Mouse (Mus musculus): ENCODE measurements around the gene M1ap. TPM values are rescaled to one million over a fixed set of nuclear protein-coding genes. Genes with fewer than 3 reads are reported as not detected.

The M1ap gene
- polyA plus RNA-seq, 1 experiment from 2014 or later = 0.22 TPM

DNA sequence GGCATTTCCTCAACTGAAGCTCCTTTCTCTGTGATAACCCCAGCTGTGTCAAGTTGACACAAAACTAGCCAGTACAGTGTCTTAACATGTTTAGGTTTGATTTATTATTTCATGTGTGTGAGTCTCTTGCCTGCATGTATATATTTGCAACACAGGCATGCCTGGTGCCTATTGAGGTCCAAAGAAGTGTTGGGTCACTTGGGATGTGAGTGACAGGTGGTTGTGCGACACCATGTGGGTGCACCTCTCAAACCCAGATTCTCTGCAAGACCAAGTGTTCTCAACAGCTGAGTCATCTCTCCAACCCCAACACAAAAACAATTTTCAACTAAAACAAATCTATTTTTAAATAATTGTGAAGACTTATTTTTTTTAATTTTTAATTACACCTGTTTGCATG is 56.4 kb downstream of the M1ap start:
- WGBS = 91% methylated on average over 1 of the region's 1 CpGs
- H3K9me3 ChIP-seq = no peaks in the 10 kb centered on the region
- no peaks in the 10 kb centered on the region for H3K36me3 ChIP-seq
- no peak overlapping the region for H3K27ac ChIP-seq
- H3K4me3 ChIP-seq = no peak overlapping the region
- H3K4me1 ChIP-seq (replicated peaks) = peaks cover 5% of the 10 kb centered on the region
- DNase-seq (ENCODE audit: low spot score) = no peak
- H3K27me3 ChIP-seq (ENCODE audit: insufficient read depth, poor library complexity, severe bottlenecking) = peaks cover 2% of the 10 kb centered on the region

DNA sequence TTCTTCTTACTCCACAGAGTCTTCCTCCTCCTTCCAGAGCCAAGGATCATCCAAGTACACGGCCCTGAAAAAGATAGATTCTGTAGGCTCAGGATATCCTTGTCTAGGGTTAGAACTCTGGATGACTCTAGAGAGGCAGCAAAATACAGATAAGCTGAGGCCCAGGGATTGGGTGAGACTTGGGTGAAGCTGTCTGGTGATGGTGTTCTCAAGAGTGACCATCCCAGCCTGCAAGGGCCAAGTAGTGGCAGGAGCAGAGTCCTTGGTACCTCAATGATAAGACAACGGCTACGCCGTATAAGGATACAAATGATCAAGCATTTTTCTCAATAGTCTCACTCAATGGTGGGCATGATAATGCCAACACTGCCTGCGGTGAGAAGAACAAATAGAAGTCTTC is 57.1 kb downstream of the M1ap start:
- WGBS = 87% methylated on average over 5 of the region's 5 CpGs
- Histone ChIP-seq H3K36me3 (no peaks in the 10 kb centered on the region), H3K4me1 (replicated peaks) (peaks cover 5% of the 10 kb centered on the region), H3K4me3 (no peak overlapping the region), H3K27me3 (ENCODE audit: insufficient read depth, poor library complexity, severe bottlenecking) (no peaks in the 10 kb centered on the region), H3K9me3 (no peaks in the 10 kb centered on the region), H3K27ac (no peak overlapping the region)
- DNase-seq (ENCODE audit: low spot score) = no peak

DNA sequence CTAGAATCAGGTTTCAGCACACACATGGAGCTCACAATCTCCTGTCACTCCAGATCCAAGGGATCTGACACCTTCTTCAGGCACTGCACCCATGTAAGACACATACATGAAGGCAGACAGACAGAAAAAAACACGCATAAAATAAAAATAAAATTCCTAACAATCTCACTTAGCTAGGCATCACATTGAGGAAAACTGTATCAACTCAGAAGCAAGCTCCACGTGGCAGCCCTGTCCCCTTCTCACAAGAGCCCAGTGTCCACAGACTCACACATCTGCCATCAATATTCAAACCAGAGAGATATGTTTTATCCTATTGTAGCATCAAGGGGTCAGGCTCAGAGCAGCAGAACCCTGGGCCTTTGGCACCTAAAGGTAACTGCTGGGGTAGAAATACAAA is 57.6 kb downstream of the M1ap start:
- Histone ChIP-seq H3K9me3 (no peaks in the 10 kb centered on the region), H3K27me3 (ENCODE audit: insufficient read depth, poor library complexity, severe bottlenecking) (no peaks in the 10 kb centered on the region), H3K27ac (no peak overlapping the region), H3K4me1 (replicated peaks) (peaks cover 5% of the 10 kb centered on the region), H3K36me3 (no peaks in the 10 kb centered on the region), H3K4me3 (no peak overlapping the region)
- no peak for DNase-seq (ENCODE audit: low spot score)
- 75% methylated on average over 2 of the region's 2 CpGs for WGBS

DNA sequence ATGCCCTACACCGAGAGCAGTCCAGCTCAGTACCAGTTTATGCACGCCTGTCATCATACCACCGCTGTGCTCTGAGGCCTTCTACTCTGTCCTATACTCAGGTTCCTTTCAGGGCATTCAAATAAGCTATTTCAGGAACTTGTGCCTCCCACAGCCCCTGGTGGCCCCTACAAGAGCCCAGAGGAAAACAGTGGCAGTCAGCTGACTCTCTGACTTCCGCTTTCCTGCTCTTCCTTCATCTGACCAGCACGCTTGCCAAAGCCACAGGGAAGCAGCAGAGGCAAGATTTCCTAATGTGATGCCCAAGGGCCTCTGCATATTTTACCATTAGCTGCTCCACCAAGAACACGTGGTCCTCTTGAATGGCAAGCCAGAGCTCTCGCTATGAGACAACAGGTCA is 58.2 kb downstream of the M1ap start:
- peak; percentile 20 for DNase-seq (ENCODE audit: low spot score)
- 60% methylated on average over 7 of the region's 7 CpGs for WGBS
- Histone ChIP-seq H3K27me3 (ENCODE audit: insufficient read depth, poor library complexity, severe bottlenecking) (no peaks in the 10 kb centered on the region), H3K9me3 (no peaks in the 10 kb centered on the region), H3K4me1 (replicated peaks) (peaks cover 5% of the 10 kb centered on the region), H3K27ac (no peak overlapping the region), H3K4me3 (no peak overlapping the region), H3K36me3 (no peaks in the 10 kb centered on the region)

DNA sequence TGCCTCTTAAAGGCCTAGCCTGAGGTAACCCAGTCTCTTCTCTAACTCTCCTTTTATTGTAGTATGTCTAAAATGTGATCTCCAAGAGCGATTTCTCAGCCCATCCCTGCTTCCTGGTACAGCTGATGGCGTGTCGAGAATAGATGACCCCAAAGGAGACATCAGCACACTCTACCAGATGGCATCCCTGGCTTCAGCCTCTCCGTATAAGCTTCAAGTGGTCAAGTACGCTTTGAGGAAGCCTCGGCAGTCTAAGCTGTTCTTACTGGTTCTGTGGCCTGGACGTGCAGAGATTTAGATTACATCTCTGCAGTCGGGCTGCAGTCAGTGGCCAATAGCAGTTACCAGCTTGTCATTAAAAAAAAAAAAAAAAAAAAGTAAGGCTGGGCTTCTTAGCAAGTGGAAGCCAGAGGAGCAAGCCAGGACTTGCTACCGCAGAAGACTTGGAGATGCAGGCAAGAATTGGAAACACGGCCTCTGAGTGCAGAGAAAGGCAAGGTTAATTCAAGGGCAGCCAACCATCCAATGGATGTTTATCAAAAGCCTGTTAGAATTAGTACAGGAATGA is 58.8 kb downstream of the M1ap start:
- no peak overlapping the region for H3K27ac ChIP-seq
- WGBS = 82% methylated on average over 10 of the region's 10 CpGs
- H3K4me3 ChIP-seq = no peak overlapping the region
- no peak for DNase-seq (ENCODE audit: low spot score)
- no peaks in the 10 kb centered on the region for H3K27me3 ChIP-seq (ENCODE audit: insufficient read depth, poor library complexity, severe bottlenecking)
- no peaks in the 10 kb centered on the region for H3K36me3 ChIP-seq
- H3K4me1 ChIP-seq (replicated peaks) = peaks cover 5% of the 10 kb centered on the region
- H3K9me3 ChIP-seq = no peaks in the 10 kb centered on the region

DNA sequence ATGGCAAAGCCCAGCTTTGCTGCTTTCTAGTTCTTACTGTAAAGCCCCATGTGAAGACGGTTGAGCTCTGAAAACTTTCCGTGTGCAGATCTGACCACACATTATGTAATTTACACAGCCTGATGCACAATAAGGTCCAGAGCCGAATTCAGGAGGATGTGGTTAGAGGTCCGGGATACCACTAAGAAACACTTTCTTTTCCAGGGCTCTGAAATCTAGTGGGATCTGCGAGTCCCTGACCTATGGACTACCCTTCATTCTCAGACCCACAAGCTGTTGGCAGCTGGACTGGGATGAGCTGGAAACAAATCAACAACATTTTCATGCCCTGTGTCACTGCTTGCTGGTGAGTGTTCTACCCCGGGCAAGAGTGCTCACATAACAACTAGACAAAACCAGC is 59.4 kb downstream of the M1ap start:
- Histone ChIP-seq H3K27me3 (ENCODE audit: insufficient read depth, poor library complexity, severe bottlenecking) (no peaks in the 10 kb centered on the region), H3K27ac (no peak overlapping the region), H3K4me1 (replicated peaks) (peaks cover 5% of the 10 kb centered on the region), H3K9me3 (no peaks in the 10 kb centered on the region), H3K36me3 (no peaks in the 10 kb centered on the region), H3K4me3 (no peak overlapping the region)
- DNase-seq (ENCODE audit: low spot score) = no peak
- WGBS = 88% methylated on average over 6 of the region's 6 CpGs

DNA sequence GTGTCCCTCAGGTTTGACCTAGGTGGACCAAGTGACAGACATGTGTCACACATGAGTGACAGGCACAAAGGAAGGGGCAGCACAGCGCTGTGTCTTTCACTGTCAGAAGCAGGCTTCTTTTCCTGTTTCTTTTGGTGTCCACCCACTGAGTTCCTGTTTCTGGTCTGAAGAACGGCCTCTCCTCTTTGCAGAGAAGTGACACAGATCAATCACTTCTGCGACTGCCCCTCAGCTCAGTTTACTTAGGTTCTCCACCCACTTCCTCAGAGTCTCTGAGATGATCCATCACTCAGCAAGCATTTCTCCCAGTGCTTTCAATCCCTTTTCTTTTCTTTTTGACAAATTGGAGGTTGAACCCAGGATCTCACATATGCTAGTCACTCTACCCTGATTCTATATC is 62.0 kb downstream of the M1ap start:
- no peak overlapping the region for H3K27ac ChIP-seq
- whole genome bisulfite sequencing = 62% methylated on average over 3 of the region's 3 CpGs
- peaks cover 5% of the 10 kb centered on the region for H3K4me1 ChIP-seq (replicated peaks)

DNA sequence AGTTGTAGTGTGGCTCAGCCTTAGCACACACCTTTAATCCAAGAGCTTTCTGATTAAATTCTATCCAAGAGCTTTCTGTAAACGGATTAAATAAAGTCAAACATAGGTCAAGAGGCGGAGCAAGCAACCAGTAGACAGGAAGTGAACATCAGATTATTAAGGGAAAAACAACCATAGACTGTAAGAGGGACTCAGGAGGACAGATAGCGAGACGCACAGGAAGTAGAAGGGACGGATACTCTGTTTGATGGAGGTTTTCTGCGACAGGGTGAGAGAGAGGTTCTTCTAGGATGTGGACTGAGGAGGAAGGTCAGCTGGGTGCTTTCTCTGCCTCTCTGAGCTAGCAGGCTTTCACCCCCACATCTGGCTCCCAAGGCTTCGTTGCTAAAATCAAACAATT is 63.3 kb downstream of the M1ap start:
- no peak for DNase-seq (ENCODE audit: low spot score)
- H3K27me3 ChIP-seq (ENCODE audit: insufficient read depth, poor library complexity, severe bottlenecking) = no peaks in the 10 kb centered on the region
- H3K36me3 ChIP-seq = no peaks in the 10 kb centered on the region
- H3K4me3 ChIP-seq = no peak overlapping the region
- H3K9me3 ChIP-seq = no peaks in the 10 kb centered on the region
- WGBS = 77% methylated on average over 7 of the region's 7 CpGs
- peaks cover under 1% of the 10 kb centered on the region for H3K4me1 ChIP-seq (replicated peaks)
- H3K27ac ChIP-seq = no peak overlapping the region

More for the DNA sequence above, 62.0 kb downstream of the M1ap start:
- DNase-seq (ENCODE audit: low spot score) = no peak
- Histone ChIP-seq H3K27me3 (ENCODE audit: insufficient read depth, poor library complexity, severe bottlenecking) (no peaks in the 10 kb centered on the region), H3K9me3 (no peaks in the 10 kb centered on the region), H3K36me3 (no peaks in the 10 kb centered on the region), H3K4me3 (no peak overlapping the region)

DNA sequence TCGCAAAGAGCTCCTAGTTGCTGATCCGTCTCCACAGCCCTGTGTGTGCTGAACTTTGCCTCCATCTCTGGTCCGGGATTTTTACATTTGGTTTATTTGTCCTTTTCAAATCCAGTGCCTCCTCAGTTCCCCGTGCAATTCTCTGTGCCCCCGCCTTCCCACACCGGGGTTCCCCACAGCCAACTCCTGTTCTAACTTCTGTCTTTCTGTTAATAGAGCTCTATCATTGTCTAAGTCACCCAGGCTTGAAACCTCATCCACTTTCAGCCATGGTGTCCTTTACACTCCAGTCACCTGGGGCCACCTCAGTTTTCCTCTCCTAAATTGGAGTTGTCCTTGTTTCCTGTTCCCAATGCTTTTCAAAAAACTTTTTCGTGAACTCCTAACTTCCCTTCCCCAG is 64.6 kb downstream of the M1ap start:
- 88% methylated on average over 7 of the region's 7 CpGs for WGBS
- H3K36me3 ChIP-seq = no peaks in the 10 kb centered on the region
- no peaks in the 10 kb centered on the region for H3K4me1 ChIP-seq (replicated peaks)

DNA sequence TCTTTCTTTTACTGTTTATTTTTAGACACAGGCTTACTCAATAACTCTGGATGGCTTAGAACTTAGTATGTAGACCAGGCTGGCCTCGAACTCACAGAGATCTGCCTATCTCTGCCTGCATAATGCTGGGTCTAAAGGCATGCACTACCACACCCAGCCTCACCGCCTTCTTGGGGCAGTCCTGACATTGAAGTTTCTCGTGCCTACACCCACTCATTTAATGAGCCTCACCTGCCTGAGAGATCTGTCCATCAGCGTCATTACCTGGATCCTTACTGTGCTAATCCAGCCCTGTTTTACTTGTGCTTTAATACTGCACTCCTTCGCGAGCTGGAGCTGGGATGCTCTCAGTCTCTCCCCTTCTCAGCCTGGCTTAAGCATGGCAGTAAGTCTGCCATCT is 65.1 kb downstream of the M1ap start:
- Histone ChIP-seq H3K9me3 (no peaks in the 10 kb centered on the region), H3K27ac (no peak overlapping the region), H3K4me1 (replicated peaks) (no peaks in the 10 kb centered on the region), H3K36me3 (no peaks in the 10 kb centered on the region), H3K4me3 (no peak overlapping the region), H3K27me3 (ENCODE audit: insufficient read depth, poor library complexity, severe bottlenecking) (no peaks in the 10 kb centered on the region)
- WGBS = 83% methylated on average over 6 of the region's 6 CpGs
- DNase-seq (ENCODE audit: low spot score) = no peak

More for the DNA sequence above, 64.6 kb downstream of the M1ap start:
- Histone ChIP-seq H3K27ac (no peak overlapping the region), H3K4me3 (no peak overlapping the region), H3K9me3 (no peaks in the 10 kb centered on the region), H3K27me3 (ENCODE audit: insufficient read depth, poor library complexity, severe bottlenecking) (no peaks in the 10 kb centered on the region)
- DNase-seq (ENCODE audit: low spot score) = no peak

DNA sequence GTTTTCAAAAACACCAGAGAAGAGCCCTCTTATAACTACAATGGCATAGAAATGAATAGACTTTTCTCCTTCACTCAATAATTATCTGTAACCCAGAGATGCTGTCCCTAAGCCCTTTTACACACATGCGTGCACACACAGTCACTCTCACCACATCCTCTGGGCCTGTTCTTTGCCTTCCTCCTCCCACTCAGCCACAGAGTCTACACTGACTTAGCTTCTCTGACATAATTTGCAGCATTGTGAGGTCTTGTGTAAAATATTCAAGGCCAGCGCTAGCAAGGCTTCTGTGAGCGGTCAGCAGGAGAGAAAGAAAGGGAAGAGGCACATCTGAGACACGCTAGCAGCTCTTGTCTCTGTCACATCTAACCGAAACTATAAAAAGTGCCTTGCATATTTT is 66.7 kb downstream of the M1ap start:
- Histone ChIP-seq H3K27ac (no peak overlapping the region; the same call in 1 of the 2 replicates), H3K27me3 (ENCODE audit: insufficient read depth, poor library complexity, severe bottlenecking) (no peaks in the 10 kb centered on the region), H3K4me1 (replicated peaks) (no peaks in the 10 kb centered on the region), H3K9me3 (no peaks in the 10 kb centered on the region), H3K4me3 (no peak overlapping the region), H3K36me3 (no peaks in the 10 kb centered on the region)
- no peak for DNase-seq (ENCODE audit: low spot score)
- WGBS = 79% methylated on average over 5 of the region's 5 CpGs

DNA sequence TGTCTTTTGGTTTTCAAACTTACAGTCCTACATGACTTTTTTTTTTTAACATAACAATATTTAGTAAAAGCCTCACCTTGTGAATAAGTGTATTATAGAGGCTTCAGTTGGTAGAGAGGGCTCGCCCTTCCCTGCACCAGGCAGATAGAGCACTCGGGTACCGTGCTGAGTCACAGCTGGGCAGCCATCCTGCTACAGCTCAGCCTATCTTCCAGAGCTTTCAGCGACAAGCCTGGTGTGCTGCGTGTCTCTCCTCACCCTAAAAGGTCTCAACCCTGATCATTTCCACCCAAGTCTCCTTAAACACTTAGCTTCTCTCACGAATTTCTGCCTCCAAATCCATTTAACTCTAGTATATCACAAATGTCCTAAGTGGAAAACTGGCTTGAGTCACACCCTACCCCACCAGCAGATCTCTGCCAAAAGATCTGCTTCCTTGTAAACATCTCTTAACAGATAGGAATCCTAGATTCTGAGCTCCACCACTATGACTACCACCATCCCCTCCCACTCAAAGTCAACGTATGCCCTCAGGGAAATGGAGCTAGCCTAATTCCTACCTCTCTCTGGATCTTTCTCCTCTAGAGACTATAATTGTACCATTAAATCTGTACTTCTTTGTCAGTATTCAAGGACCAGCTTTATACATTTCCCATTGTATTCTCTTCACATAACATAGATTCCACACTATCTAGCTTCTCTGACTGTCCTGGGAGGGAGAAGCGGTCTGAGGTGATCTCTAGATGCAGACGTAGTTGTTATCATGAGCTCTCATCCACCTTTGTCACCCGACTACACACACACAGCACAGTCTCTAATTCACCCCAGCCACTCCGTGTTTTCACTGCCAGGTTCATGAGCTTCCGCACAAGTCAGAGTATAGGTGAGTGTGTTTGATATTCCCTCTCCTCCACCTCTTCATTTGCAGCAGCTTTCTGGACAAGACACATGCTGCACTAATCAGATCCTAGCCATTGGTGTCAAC is 68.1 kb downstream of the M1ap start:
- no peaks in the 10 kb centered on the region for H3K4me1 ChIP-seq (replicated peaks)
- H3K36me3 ChIP-seq = no peaks in the 10 kb centered on the region
- DNase-seq (ENCODE audit: low spot score) = no peak
- 79% methylated on average over 12 of the region's 12 CpGs for WGBS
- H3K4me3 ChIP-seq = no peak overlapping the region
- H3K9me3 ChIP-seq = no peaks in the 10 kb centered on the region
- H3K27me3 ChIP-seq (ENCODE audit: insufficient read depth, poor library complexity, severe bottlenecking) = no peaks in the 10 kb centered on the region
- no peak overlapping the region for H3K27ac ChIP-seq

DNA sequence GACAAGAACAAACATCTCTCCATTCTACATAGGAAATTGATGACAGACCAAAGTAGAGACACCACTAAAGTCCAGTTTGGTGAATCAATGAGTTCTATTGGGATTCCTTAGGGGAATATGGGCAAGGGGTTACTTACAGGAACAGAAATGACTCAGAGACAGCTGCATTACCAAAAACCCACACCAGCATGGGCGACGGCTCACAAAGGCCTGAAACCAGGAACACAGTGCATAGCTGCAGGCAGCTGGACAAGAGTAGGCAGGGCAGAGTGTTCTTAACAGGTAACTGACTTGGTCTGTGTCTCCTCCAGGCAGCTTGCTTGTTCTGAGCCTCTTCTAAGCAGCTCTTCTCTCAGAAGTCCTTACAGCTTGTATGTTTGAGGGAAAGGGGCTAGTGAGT is 69.0 kb downstream of the M1ap start:
- no peak overlapping the region for H3K27ac ChIP-seq
- H3K9me3 ChIP-seq = no peaks in the 10 kb centered on the region
- no peaks in the 10 kb centered on the region for H3K27me3 ChIP-seq (ENCODE audit: insufficient read depth, poor library complexity, severe bottlenecking)
- H3K4me1 ChIP-seq (replicated peaks) = no peaks in the 10 kb centered on the region
- 86% methylated on average over 2 of the region's 2 CpGs for WGBS
- no peak overlapping the region for H3K4me3 ChIP-seq
- no peak for DNase-seq (ENCODE audit: low spot score)
- no peaks in the 10 kb centered on the region for H3K36me3 ChIP-seq
